Mouse (Mus musculus) neural tube, embryonic 12.5 days (tissue): ENCODE measurements around the gene Naa10. TPM values are rescaled to one million over a fixed set of nuclear protein-coding genes. Genes with fewer than 3 reads are reported as not detected.

Experiments used
- ATAC-seq: fragments of 200-750 bp; cut with Nextera tagmentation; 2 replicates; pipeline ENCODE4 v1.8.0; 2017; ENCODE audit warnings: low read depth, mild to moderate bottlenecking, moderate TSS enrichment, moderate library complexity; ENCODE audit not compliant: low FRiP score
- H3K27ac ChIP-seq: fragments of 300-500 bp; sonication (generic); 2 replicates; pipeline ENCODE4 v1.5.1; 2016
- H3K27me3 ChIP-seq: fragments of 300-500 bp; sonication (generic); replicated peaks from 2 replicates; pipeline ENCODE4 v1.6.1; 2016; ENCODE audit warnings: mild to moderate bottlenecking
- H3K36me3 ChIP-seq: fragments of 300-500 bp; sonication (generic); 2 replicates; pipeline ENCODE4 v1.6.1; 2016; ENCODE audit warnings: mild to moderate bottlenecking
- H3K4me1 ChIP-seq: fragments of 300-500 bp; sonication (generic); 2 replicates; pipeline ENCODE4 v1.6.1; 2016
- H3K4me2 ChIP-seq: fragments of 300-500 bp; sonication (generic); replicated peaks from 2 replicates; pipeline ENCODE4 v1.6.1; 2016; ENCODE audit warnings: mild to moderate bottlenecking
- H3K4me3 ChIP-seq: fragments of 300-500 bp; sonication (generic); 2 replicates; pipeline ENCODE4 v1.5.1; 2016
- H3K9ac ChIP-seq: fragments of 300-500 bp; sonication (generic); 2 replicates; pipeline ENCODE4 v1.6.1; 2016; ENCODE audit warnings: mild to moderate bottlenecking
- H3K9me3 ChIP-seq: fragments of 300-500 bp; sonication (generic); 2 replicates; pipeline ENCODE4 v1.6.1; 2016; ENCODE audit warnings: mild to moderate bottlenecking
- WGBS: fragments of 180-500 bp; shearing (Covaris S2); methylation state at CpG from one replicate; pipeline ENCODE4 v1.1.7; 2016; 5-methylcytosine and 5-hydroxymethylcytosine counted together
- polyA plus RNA-seq: library from polyadenylated mRNA; unstranded; fragments of >200 nt; fragmentation: Nextera tagmentation; extraction: Ambion mirVana; gene quantifications from 2 replicates; pipeline ENCODE4 v1.2.1, GENCODE M21; 2016

Naa10 gene
- polyA plus RNA-seq, 1 experiment from 2014 or later = 112 TPM

GRCm38 (mm10) chrX:73948647-73949046 lies 26.9 kb upstream of the Naa10 start:
- 23% methylated on average over 4 of the region's 4 CpGs for WGBS
- H3K36me3 ChIP-seq = peaks cover 93% of the 10 kb centered on the region
- peak; percentile 45; the same call in 1 of the 2 replicates for ATAC-seq

GRCm38 (mm10) chrX:73946896-73947295 lies 25.2 kb upstream of the Naa10 start:
- Histone ChIP-seq H3K27ac (no peak overlapping the region), H3K9me3 (no peaks in the 10 kb centered on the region), H3K27me3 (no peaks in the 10 kb centered on the region), H3K9ac (no peak overlapping the region), H3K4me2 (no peak overlapping the region), H3K36me3 (peaks cover 91% of the 10 kb centered on the region), H3K4me3 (no peak overlapping the region), H3K4me1 (no peaks in the 10 kb centered on the region)
- WGBS = 72% methylated on average over 6 of the region's 6 CpGs
- ATAC-seq = no peak

More at GRCm38 (mm10) chrX:73948647-73949046, 26.9 kb upstream of the Naa10 start:
- Histone ChIP-seq H3K4me3 (no peak overlapping the region), H3K4me2 (no peak overlapping the region), H3K4me1 (no peaks in the 10 kb centered on the region), H3K27me3 (no peaks in the 10 kb centered on the region), H3K9ac (no peak overlapping the region), H3K27ac (no peak overlapping the region), H3K9me3 (no peaks in the 10 kb centered on the region)

- WGBS = 87% methylated on average over 2 of the region's 2 CpGs
- Histone ChIP-seq H3K4me1 (no peaks in the 10 kb centered on the region), H3K9ac (no peak overlapping the region), H3K36me3 (peaks cover 49% of the 10 kb centered on the region), H3K27me3 (no peaks in the 10 kb centered on the region), H3K4me3 (no peak overlapping the region), H3K9me3 (no peaks in the 10 kb centered on the region), H3K27ac (no peak overlapping the region), H3K4me2 (no peak overlapping the region)
- no peak for ATAC-seq
Measured at GRCm38 (mm10) chrX:73942294-73942693, 20.6 kb upstream of the Naa10 start.

- H3K9ac ChIP-seq = no peak overlapping the region
- no peaks in the 10 kb centered on the region for H3K9me3 ChIP-seq
- H3K36me3 ChIP-seq = peaks cover 45% of the 10 kb centered on the region
- H3K4me1 ChIP-seq = no peaks in the 10 kb centered on the region
- H3K4me2 ChIP-seq = no peak overlapping the region
- no peak for ATAC-seq
- 85% methylated on average over 2 of the region's 2 CpGs for WGBS
- H3K27me3 ChIP-seq = no peaks in the 10 kb centered on the region
- H3K27ac ChIP-seq = no peak overlapping the region
- no peak overlapping the region for H3K4me3 ChIP-seq
Measured at GRCm38 (mm10) chrX:73941860-73942259, 20.1 kb upstream of the Naa10 start.

- no peak for ATAC-seq
- Histone ChIP-seq H3K27me3 (no peaks in the 10 kb centered on the region), H3K9ac (no peak overlapping the region), H3K4me1 (no peaks in the 10 kb centered on the region), H3K4me3 (no peak overlapping the region), H3K9me3 (no peaks in the 10 kb centered on the region), H3K36me3 (no peaks in the 10 kb centered on the region), H3K27ac (no peak overlapping the region), H3K4me2 (no peak overlapping the region)
- 77% methylated on average over 2 of the region's 2 CpGs for WGBS
Measured at GRCm38 (mm10) chrX:73931871-73932270, 10.1 kb upstream of the Naa10 start.

- no peak within 1 kb of the TSS for H3K9ac ChIP-seq
- WGBS = 43% methylated on average over 17 of the region's 17 CpGs
- no peak within 1 kb of the TSS for H3K27ac ChIP-seq
- peak within 1 kb of the TSS; percentile 24 for H3K4me2 ChIP-seq
- H3K9me3 ChIP-seq = no peaks in the 10 kb centered on the region
- 0 out of 2 replicates have a peak, but pooled peaks have one; percentile 44 for ATAC-seq
- no peaks in the 10 kb centered on the region for H3K36me3 ChIP-seq
- no peak within 1 kb of the TSS for H3K4me3 ChIP-seq
- no peaks in the 10 kb centered on the region for H3K27me3 ChIP-seq
- H3K4me1 ChIP-seq = no peaks in the 10 kb centered on the region
Measured at GRCm38 (mm10) chrX:73930402-73931062, 8.8 kb upstream of the Naa10 start, which contains the start of gene Renbp. Gene Renbp, minus strand, starts transcription at chrX:73930850.

GRCm38 (mm10) chrX:73922550-73922882 lies 772 bp upstream of the Naa10 start:
- Histone ChIP-seq H3K36me3 (peaks cover 10% of the 10 kb centered on the region), H3K4me3 (peak overlapping the region; percentile 52), H3K9ac (no peak overlapping the region), H3K4me1 (peaks cover 5% of the 10 kb centered on the region; the same call in 1 of the 2 replicates), H3K9me3 (no peaks in the 10 kb centered on the region), H3K27ac (no peak overlapping the region), H3K27me3 (no peaks in the 10 kb centered on the region), H3K4me2 (peak overlapping the region; percentile 67)
- 73% methylated on average over 8 of the region's 8 CpGs for WGBS
- ATAC-seq = peak; percentile 22; the same call in 1 of the 2 replicates

- 16% methylated on average over 34 of the region's 34 CpGs for WGBS
- Histone ChIP-seq H3K27me3 (no peaks in the 10 kb centered on the region), H3K4me2 (peak overlapping the region; percentile 67), H3K9ac (peak overlapping the region; percentile 62), H3K9me3 (no peaks in the 10 kb centered on the region), H3K27ac (no peak overlapping the region), H3K4me1 (peaks cover 5% of the 10 kb centered on the region; the same call in 1 of the 2 replicates), H3K36me3 (peaks cover 10% of the 10 kb centered on the region), H3K4me3 (peak overlapping the region; percentile 52)
- ATAC-seq = peak; percentile 46; the same call in 1 of the 2 replicates
Measured at GRCm38 (mm10) chrX:73921285-73921822, 390 bp downstream of the Naa10 start.

GRCm38 (mm10) chrX:73918631-73919030 lies 3.1 kb downstream of the Naa10 start:
- Histone ChIP-seq H3K9ac (no peak overlapping the region), H3K27me3 (no peaks in the 10 kb centered on the region), H3K4me2 (no peak overlapping the region), H3K9me3 (no peaks in the 10 kb centered on the region), H3K4me1 (peaks cover 5% of the 10 kb centered on the region; the same call in 1 of the 2 replicates), H3K36me3 (peaks cover 10% of the 10 kb centered on the region), H3K27ac (no peak overlapping the region), H3K4me3 (no peak overlapping the region)
- 90% methylated on average over 5 of the region's 5 CpGs for WGBS
- no peak for ATAC-seq

GRCm38 (mm10) chrX:73916945-73917344 lies 4.8 kb downstream of the Naa10 start:
- H3K9ac ChIP-seq = no peak overlapping the region
- no peak overlapping the region for H3K4me3 ChIP-seq
- no peaks in the 10 kb centered on the region for H3K9me3 ChIP-seq
- WGBS = 77% methylated on average over 8 of the region's 8 CpGs
- H3K36me3 ChIP-seq = peaks cover 10% of the 10 kb centered on the region
- peaks cover 5% of the 10 kb centered on the region; the same call in 1 of the 2 replicates for H3K4me1 ChIP-seq
- no peak overlapping the region for H3K27ac ChIP-seq
- no peak for ATAC-seq
- no peaks in the 10 kb centered on the region for H3K27me3 ChIP-seq
- no peak overlapping the region for H3K4me2 ChIP-seq

- WGBS = 31% methylated on average over 31 of the region's 31 CpGs
- H3K36me3 ChIP-seq = peaks cover 10% of the 10 kb centered on the region
- no peaks in the 10 kb centered on the region for H3K9me3 ChIP-seq
- peak overlapping the region; percentile 49 for H3K4me2 ChIP-seq
- no peak overlapping the region for H3K27ac ChIP-seq
- no peaks in the 10 kb centered on the region for H3K27me3 ChIP-seq
- no peak overlapping the region for H3K9ac ChIP-seq
- 0 out of 2 replicates have a peak overlapping the region, but pooled peaks have one; percentile 7 for H3K4me3 ChIP-seq
- peak; percentile 94 for ATAC-seq
- no peaks in the 10 kb centered on the region for H3K4me1 ChIP-seq
Measured at GRCm38 (mm10) chrX:73914827-73915703, 6.7 kb downstream of the Naa10 start.

- H3K27me3 ChIP-seq = no peaks in the 10 kb centered on the region
- no peak for ATAC-seq
- no peak overlapping the region for H3K9ac ChIP-seq
- no peaks in the 10 kb centered on the region for H3K4me1 ChIP-seq
- no peaks in the 10 kb centered on the region for H3K9me3 ChIP-seq
- H3K4me3 ChIP-seq = no peak overlapping the region
- WGBS = 86% methylated on average over 2 of the region's 2 CpGs
- H3K36me3 ChIP-seq = no peaks in the 10 kb centered on the region
- H3K27ac ChIP-seq = no peak overlapping the region
- H3K4me2 ChIP-seq = no peak overlapping the region
Measured at GRCm38 (mm10) chrX:73911588-73911987, 10.2 kb downstream of the Naa10 start.
